Comparison of ENCODE assay signal across 8 mouse cellular contexts in genomic region chr3:127408684-127409550, GRCm38 (mm10).
A peak's percentile ranks its signal among the peaks of the same experiment; 100 is the strongest.
DNase-seq lines count a peak whose midpoint lies in the region; ATAC-seq lines count a peak whose summit lies in the region.

No protein-coding gene starts in this region.

- DNase-seq in ZHBTc4 (ENCODE audit: low read depth, low spot score): peak; percentile 77
- DNase-seq in cerebellum, adult 9-10 months: peak; percentile 71
- peak; percentile 68 for DNase-seq in heart, postnatal 4 days
- peak; percentile 82 to 92 for DNase-seq in left cerebral cortex, adult 8-10 months (ENCODE audit: low spot score in 2 of 2)
- peak; percentile 59 to 66 for DNase-seq in lung, postnatal 4 days
- peak; percentile 89 to 93 for DNase-seq in right cerebral cortex, adult 2 months (ENCODE audit: low spot score in 2 of 2)
- DNase-seq in thymus, postnatal 36 days: no peak

- peak; percentile 96 for ATAC-seq in frontal cortex, adult (ENCODE audit: low TSS enrichment)

Comparison
In these comparisons a context has a peak if more than half of its experiments do, and no peak if none do; other contexts are left out.
1. DNase-seq: peak in ZHBTc4 (single experiment), cerebellum, adult 9-10 months (single experiment), heart, postnatal 4 days (single experiment), left cerebral cortex, adult 8-10 months (2 of 2), lung, postnatal 4 days (2 of 2) and right cerebral cortex, adult 2 months (2 of 2); none in thymus, postnatal 36 days (0 of 2).